28 mouse cellular contexts compared by ENCODE assay signal in genomic region chr12:110061961-110062360, GRCm38 (mm10).
"Had no signal": no experiment of that assay in that cellular context is flagged by ENCODE, and none has a peak within 500 bp of the region (broad histone marks: within the 10 kb centered on the region; RNA-seq: fewer than 3 reads in every experiment).

No protein-coding gene starts in this region.

- H3K36me3 ChIP-seq: embryonic facial prominence, embryonic 10.5 days; embryonic facial prominence, embryonic 12.5 days; embryonic facial prominence, embryonic 13.5 days; embryonic facial prominence, embryonic 15.5 days; forebrain, embryonic 12.5 days; forebrain, embryonic 15.5 days; heart, embryonic 10.5 days had no signal

- H3K27me3 ChIP-seq: embryonic facial prominence, embryonic 12.5 days; embryonic facial prominence, embryonic 13.5 days; embryonic facial prominence, embryonic 15.5 days; forebrain, embryonic 12.5 days; forebrain, embryonic 13.5 days; forebrain, embryonic 15.5 days had no signal

- H3K27ac ChIP-seq: embryonic facial prominence, embryonic 10.5 days; embryonic facial prominence, embryonic 12.5 days; embryonic facial prominence, embryonic 13.5 days; embryonic facial prominence, embryonic 15.5 days; forebrain, embryonic 12.5 days; forebrain, embryonic 13.5 days; forebrain, embryonic 15.5 days; gastrocnemius, adult 2 months; heart, adult 2 months; heart, embryonic 10.5 days had no signal

- DNase-seq: cerebellum, adult 2 months; cerebellum, adult 8-10 months; cerebellum, adult 9-10 months; cerebellum, adult 9-11 months; cerebellum, postnatal 10 days; cerebellum, postnatal 14 days; cerebellum, postnatal 25 days; cerebellum, postnatal 36 days; embryo, embryonic 11 days; forebrain, postnatal 0 days; gastrocnemius, adult 2 months; gastrocnemius, postnatal 10 days; gastrocnemius, postnatal 14 days; gastrocnemius, postnatal 25 days; gastrocnemius, postnatal 36 days; heart, adult 18-20 months; heart, adult 2 months had no signal

- H3K9me3 ChIP-seq: embryonic facial prominence, embryonic 10.5 days; embryonic facial prominence, embryonic 12.5 days; embryonic facial prominence, embryonic 13.5 days; embryonic facial prominence, embryonic 15.5 days; forebrain, embryonic 12.5 days; forebrain, embryonic 13.5 days; forebrain, embryonic 15.5 days; heart, embryonic 10.5 days had no signal

- H3K4me2 ChIP-seq: embryonic facial prominence, embryonic 12.5 days; embryonic facial prominence, embryonic 13.5 days; embryonic facial prominence, embryonic 15.5 days; forebrain, embryonic 12.5 days; forebrain, embryonic 13.5 days; forebrain, embryonic 15.5 days had no signal

- ATAC-seq: forebrain, embryonic 13.5 days; forebrain, embryonic 14.5 days; forebrain, embryonic 15.5 days; forebrain, embryonic 16.5 days; forebrain, postnatal 0 days had no signal

- H3K9ac ChIP-seq: embryonic facial prominence, embryonic 12.5 days; embryonic facial prominence, embryonic 13.5 days; embryonic facial prominence, embryonic 15.5 days; forebrain, embryonic 12.5 days; forebrain, embryonic 13.5 days; forebrain, embryonic 15.5 days; forebrain, postnatal 0 days had no signal

- H3K4me3 ChIP-seq: embryonic facial prominence, embryonic 10.5 days; embryonic facial prominence, embryonic 12.5 days; embryonic facial prominence, embryonic 13.5 days; embryonic facial prominence, embryonic 15.5 days; erythroblast, embryonic 14.5 days; forebrain, embryonic 12.5 days; forebrain, embryonic 13.5 days; forebrain, embryonic 15.5 days; gastrocnemius, adult 2 months; heart, adult 2 months; heart, embryonic 10.5 days had no signal

- H3K4me1 ChIP-seq: embryonic facial prominence, embryonic 10.5 days; embryonic facial prominence, embryonic 12.5 days; embryonic facial prominence, embryonic 13.5 days; embryonic facial prominence, embryonic 15.5 days; forebrain, embryonic 12.5 days; forebrain, embryonic 13.5 days; forebrain, embryonic 15.5 days; heart, embryonic 10.5 days had no signal
